Mouse (Mus musculus): Measurements from ENCODE around the gene Ticam1.

Ticam1 gene

DNA sequence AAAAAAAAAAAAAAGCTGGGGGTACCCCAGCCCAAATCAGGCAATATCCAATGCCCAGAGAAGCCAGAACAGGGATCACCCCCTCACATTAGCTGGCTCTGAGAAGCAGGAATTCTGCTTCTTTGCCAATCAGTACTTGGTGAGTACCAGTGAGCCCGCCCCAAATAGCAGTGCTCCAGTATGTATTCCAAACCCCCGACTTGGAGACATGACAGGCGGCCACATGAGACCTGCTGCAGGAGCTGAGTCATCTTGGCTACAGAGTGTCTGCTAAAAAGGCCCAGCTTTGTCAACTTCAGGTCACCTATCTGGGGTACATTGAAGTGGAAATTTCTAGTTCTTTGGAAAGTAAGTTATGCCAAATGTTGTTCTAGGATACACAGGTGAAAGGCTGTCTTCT is 50.0 kb downstream of the Ticam1 start:
- CTCF ChIA-PET = no interaction called here

- CTCF ChIA-PET = no interaction called here
Measured at GRCm38 (mm10) chr17:56224916-56225315, 51.7 kb downstream of the Ticam1 start.

DNA sequence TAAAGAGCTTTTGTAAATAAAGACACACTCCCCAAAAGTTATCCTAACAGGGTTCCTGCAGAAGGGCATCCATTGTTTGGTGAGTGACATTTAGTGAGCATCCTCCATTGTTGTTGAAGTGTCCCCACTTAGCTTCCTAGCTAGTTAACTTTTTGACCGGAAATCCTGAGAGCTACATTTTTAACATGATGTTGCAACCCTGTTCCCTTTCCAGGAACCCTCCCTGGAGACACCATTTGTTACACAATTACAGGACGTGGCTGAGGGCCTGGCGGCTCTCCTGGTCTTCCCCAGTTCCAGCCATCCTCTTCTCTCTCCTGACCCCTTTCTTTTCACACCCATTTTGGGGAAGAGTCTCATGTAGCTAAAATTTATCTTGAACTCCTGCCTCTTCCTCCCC is 56.8 kb downstream of the Ticam1 start:
- CTCF ChIA-PET = interaction anchor here (0.5 kb wide), 1 partner anchor 107 kb away, joined by 11 read pairs; no protein-coding TSS in a partner anchor

Data from spleen, embryonic (tissue).